Mouse (Mus musculus): Measurements from ENCODE around the gene Cln5. TPM values are rescaled to one million over a fixed set of nuclear protein-coding genes. Genes with fewer than 3 reads are reported as not detected.

The Cln5 gene
- polyA plus RNA-seq, 1 experiment: 26.1 TPM

DNA sequence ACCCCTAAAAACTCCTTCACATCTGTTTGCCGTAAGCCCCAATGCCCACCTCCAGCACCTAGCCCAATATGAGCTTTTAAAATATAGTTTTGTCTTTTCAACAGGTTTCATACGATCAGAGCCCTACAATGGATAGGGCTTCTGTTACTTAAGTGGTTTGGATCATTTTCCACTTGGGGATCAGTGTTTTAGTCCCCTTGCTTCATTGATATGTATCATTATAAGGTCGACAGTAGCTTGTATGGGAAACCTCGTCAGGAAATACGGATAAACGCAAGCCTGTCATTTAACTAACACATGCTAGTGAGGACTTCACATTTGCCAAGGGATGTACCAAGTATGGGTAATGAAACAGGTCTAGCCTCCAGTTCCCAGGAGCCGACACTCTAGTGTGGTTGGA, 13.4 kb upstream of the Cln5 start:
- WGBS: 84% methylated on average over 7 of the region's 7 CpGs
- no peaks in the 10 kb centered on the region for H3K4me1 ChIP-seq (ENCODE audit: control insufficient read depth, insufficient read depth, low read length)
- no peak for DNase-seq
- TF ChIP-seq CTCF (IDR thresholded peaks at IDR 0.05; ENCODE audit: insufficient read depth, low read length) (no peak), POLR2A (IDR thresholded peaks at IDR 0.05; ENCODE audit: borderline replicate concordance, extremely low read depth, low read depth, low read length) (no peak)
- no peak overlapping the region for H3K4me3 ChIP-seq (replicated peaks; ENCODE audit: extremely low read depth, low read depth, low read length)

DNA sequence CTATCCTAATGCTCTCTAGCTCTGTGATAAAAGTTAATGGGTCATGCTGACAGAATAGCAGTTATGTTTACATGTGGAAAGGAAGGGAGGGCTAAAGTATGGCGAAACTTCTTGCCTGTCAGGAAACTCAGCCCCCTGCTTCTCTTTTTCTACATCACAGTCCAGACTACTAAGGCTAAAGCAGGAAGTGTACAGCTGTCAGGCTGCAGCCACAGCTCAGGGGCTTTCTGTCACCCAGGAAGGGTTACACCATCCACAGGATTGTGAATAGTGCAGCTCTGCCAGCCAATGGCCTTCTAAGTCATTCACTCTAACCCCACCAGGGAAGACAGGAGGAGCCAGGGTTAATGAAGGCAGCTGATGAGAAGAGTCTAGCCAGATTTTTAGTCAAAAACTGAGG, 11.0 kb upstream of the Cln5 start:
- no peak for DNase-seq
- no peak for TF ChIP-seq CTCF (IDR thresholded peaks at IDR 0.05; ENCODE audit: insufficient read depth, low read length)
- no peak for TF ChIP-seq POLR2A (IDR thresholded peaks at IDR 0.05; ENCODE audit: borderline replicate concordance, extremely low read depth, low read depth, low read length)
- 19% methylated on average over 1 of the region's 1 CpGs for WGBS

GRCm38 (mm10) chr14:103059495-103059894, 10.5 kb upstream of the Cln5 start:
- no peak for TF ChIP-seq CTCF (IDR thresholded peaks at IDR 0.05; ENCODE audit: insufficient read depth, low read length)
- TF ChIP-seq POLR2A (IDR thresholded peaks at IDR 0.05; ENCODE audit: borderline replicate concordance, extremely low read depth, low read depth, low read length): no peak
- H3K4me1 ChIP-seq (ENCODE audit: control insufficient read depth, insufficient read depth, low read length): no peaks in the 10 kb centered on the region
- 64% methylated on average over 10 of the region's 10 CpGs for WGBS
- H3K4me3 ChIP-seq (replicated peaks; ENCODE audit: extremely low read depth, low read depth, low read length): no peak overlapping the region
- DNase-seq: no peak

More for the DNA sequence above, 11.0 kb upstream of the Cln5 start:
- no peaks in the 10 kb centered on the region for H3K4me1 ChIP-seq (ENCODE audit: control insufficient read depth, insufficient read depth, low read length)
- H3K4me3 ChIP-seq (replicated peaks; ENCODE audit: extremely low read depth, low read depth, low read length): no peak overlapping the region

DNA sequence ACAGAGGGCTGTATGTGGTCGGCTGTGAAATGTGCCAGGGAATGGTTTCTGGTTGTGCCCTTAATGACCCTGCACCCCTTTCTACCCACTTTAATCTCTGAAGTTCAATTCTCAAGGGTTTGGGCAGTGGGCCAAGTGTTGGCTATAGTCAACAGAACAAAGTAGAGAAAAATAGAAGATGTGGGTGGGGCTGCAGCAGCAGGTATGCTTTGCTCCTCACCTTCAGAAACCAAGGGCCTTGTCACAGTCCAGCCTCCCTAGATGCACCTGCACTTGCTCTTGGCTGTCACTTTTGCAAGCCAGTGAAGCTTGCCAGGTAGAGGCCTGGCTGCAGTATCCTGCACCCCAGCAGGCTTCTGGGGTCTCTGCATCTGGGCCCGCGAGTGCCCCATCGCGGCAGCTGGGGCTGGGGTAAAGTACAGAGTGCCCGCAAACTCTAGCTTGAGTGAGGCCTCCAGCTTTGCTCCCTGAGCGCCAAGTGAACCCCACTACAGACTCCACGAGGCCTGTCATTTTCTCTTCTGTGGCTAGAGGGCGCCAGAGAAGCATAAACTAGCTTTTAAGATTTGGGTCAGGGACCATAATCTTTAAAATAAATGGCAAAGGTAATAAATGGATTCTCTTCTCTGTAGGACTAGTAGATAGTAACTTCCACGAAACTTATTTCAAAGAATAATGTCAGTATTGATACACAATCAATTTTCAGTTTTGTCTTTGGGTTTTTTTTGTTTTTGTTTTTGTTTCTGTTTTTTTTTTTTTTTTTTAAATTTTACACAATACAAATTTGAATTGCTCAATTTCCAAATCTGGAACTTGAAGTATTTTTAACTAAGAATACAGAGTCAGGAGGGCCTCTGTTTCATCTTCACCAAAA, 4.5 kb upstream of the Cln5 start:
- DNase-seq: peak; percentile 75
- H3K4me3 ChIP-seq (replicated peaks; ENCODE audit: extremely low read depth, low read depth, low read length): no peak overlapping the region
- no peak for TF ChIP-seq POLR2A (IDR thresholded peaks at IDR 0.05; ENCODE audit: borderline replicate concordance, extremely low read depth, low read depth, low read length)
- TF ChIP-seq CTCF (IDR thresholded peaks at IDR 0.05; ENCODE audit: insufficient read depth, low read length): peak; percentile 59
- 9% methylated on average over 10 of the region's 10 CpGs for WGBS
- H3K4me1 ChIP-seq (ENCODE audit: control insufficient read depth, insufficient read depth, low read length): peaks cover 3% of the 10 kb centered on the region

- H3K4me3 ChIP-seq (replicated peaks; ENCODE audit: extremely low read depth, low read depth, low read length): peak overlapping the region; percentile 85
- TF ChIP-seq POLR2A (IDR thresholded peaks at IDR 0.05; ENCODE audit: borderline replicate concordance, extremely low read depth, low read depth, low read length): no peak
- no peak for TF ChIP-seq CTCF (IDR thresholded peaks at IDR 0.05; ENCODE audit: insufficient read depth, low read length)
- no peak for DNase-seq
- 13% methylated on average over 12 of the region's 12 CpGs for WGBS
- H3K4me1 ChIP-seq (ENCODE audit: control insufficient read depth, insufficient read depth, low read length): peaks cover 3% of the 10 kb centered on the region
Observed at GRCm38 (mm10) chr14:103069465-103069863, 552 bp upstream of the Cln5 start.

DNA sequence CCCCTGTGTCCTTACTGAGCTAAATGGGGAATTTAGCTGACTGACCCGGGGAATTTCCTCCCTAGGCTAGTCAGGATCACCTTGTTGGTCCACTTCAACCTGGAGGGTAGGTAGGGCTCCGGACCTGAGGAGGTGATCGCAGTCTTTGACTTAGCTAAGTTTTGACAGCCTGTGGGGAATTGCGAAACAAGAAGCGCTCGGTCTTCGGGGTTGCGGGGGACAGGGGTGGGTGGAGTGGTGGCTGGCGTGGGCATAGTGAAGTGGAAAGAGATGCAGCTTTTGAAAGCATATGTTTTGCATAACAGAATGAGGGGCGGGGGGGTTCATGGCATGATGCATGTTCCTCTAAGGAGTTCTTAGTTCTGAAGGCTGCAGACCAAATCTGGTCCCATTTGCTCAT, 774 bp downstream of the Cln5 start:
- 3% methylated on average over 10 of the region's 10 CpGs for WGBS
- H3K4me1 ChIP-seq (ENCODE audit: control insufficient read depth, insufficient read depth, low read length): peaks cover 3% of the 10 kb centered on the region
- DNase-seq: no peak
- TF ChIP-seq POLR2A (IDR thresholded peaks at IDR 0.05; ENCODE audit: borderline replicate concordance, extremely low read depth, low read depth, low read length) (no peak), CTCF (IDR thresholded peaks at IDR 0.05; ENCODE audit: insufficient read depth, low read length) (no peak)
- H3K4me3 ChIP-seq (replicated peaks; ENCODE audit: extremely low read depth, low read depth, low read length): peak overlapping the region; percentile 77

DNA sequence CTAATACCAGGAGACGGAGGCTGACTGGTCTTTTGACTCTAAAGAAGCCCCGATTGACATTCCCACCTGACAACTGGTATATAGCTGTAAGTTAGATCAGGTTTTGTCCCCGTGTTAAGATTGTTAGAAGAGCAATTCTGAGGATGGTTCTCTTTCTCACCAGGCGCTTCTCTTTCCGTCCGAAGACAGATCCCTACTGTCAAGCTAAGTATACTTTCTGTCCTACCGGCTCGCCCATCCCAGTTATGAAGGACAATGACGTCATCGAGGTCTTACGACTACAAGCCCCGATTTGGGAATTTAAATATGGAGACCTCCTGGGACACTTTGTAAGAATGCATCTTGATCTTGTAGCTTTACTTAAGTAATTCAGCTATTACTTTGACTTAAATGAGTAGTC, 1.5 kb downstream of the Cln5 start:
- no peak for DNase-seq
- Histone ChIP-seq H3K4me1 (ENCODE audit: control insufficient read depth, insufficient read depth, low read length) (peaks cover 3% of the 10 kb centered on the region), H3K4me3 (replicated peaks; ENCODE audit: extremely low read depth, low read depth, low read length) (no peak overlapping the region)
- WGBS: 89% methylated on average over 12 of the region's 12 CpGs
- TF ChIP-seq POLR2A (IDR thresholded peaks at IDR 0.05; ENCODE audit: borderline replicate concordance, extremely low read depth, low read depth, low read length): no peak
- TF ChIP-seq CTCF (IDR thresholded peaks at IDR 0.05; ENCODE audit: insufficient read depth, low read length): no peak

DNA sequence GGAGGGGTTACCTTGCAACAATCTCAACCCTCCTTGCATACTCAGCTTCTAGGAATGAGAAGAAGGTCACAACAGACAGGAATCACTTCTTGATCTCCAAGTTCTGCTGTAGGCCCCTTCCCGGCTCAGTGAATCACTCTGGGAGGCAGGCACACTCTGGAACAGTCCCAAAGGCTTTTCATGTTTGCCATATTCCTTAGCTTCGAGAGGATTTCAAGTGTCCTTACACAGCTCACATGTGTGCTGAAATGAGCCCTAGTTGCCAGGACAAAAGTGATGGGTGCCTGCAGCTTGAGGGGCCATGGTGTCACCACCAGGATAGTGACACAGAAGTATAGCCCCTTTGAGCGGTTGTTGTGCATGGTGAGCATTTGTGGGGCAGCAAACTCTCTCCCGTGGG, 2.7 kb downstream of the Cln5 start:
- Histone ChIP-seq H3K4me3 (replicated peaks; ENCODE audit: extremely low read depth, low read depth, low read length) (no peak overlapping the region), H3K4me1 (ENCODE audit: control insufficient read depth, insufficient read depth, low read length) (peaks cover 3% of the 10 kb centered on the region)
- no peak for TF ChIP-seq POLR2A (IDR thresholded peaks at IDR 0.05; ENCODE audit: borderline replicate concordance, extremely low read depth, low read depth, low read length)
- no peak for TF ChIP-seq CTCF (IDR thresholded peaks at IDR 0.05; ENCODE audit: insufficient read depth, low read length)
- WGBS: 67% methylated on average over 4 of the region's 4 CpGs
- no peak for DNase-seq

DNA sequence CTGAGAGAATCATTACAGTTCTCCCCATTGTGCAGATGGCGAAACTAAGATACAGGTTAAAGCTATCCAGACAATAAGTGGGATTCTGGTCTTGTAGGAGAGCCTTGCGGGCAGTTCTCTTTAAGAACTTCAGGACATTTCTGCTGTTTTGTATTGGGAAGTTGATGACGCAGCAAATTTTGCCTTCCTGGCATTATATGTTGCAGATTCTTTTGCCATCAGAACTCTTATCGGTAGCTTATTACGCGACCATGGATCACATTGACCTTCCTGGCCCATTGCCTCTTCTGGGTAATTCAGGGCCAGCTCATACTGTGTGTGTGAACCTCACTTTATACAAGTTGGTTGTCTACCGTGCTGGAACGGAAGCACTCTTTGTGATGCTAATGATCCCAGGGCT, 3.8 kb downstream of the Cln5 start:
- no peak for DNase-seq
- Histone ChIP-seq H3K4me1 (ENCODE audit: control insufficient read depth, insufficient read depth, low read length) (peaks cover 3% of the 10 kb centered on the region), H3K4me3 (replicated peaks; ENCODE audit: extremely low read depth, low read depth, low read length) (no peak overlapping the region)
- TF ChIP-seq CTCF (IDR thresholded peaks at IDR 0.05; ENCODE audit: insufficient read depth, low read length) (no peak), POLR2A (IDR thresholded peaks at IDR 0.05; ENCODE audit: borderline replicate concordance, extremely low read depth, low read depth, low read length) (no peak)
- WGBS: 96% methylated on average over 8 of the region's 8 CpGs

DNA sequence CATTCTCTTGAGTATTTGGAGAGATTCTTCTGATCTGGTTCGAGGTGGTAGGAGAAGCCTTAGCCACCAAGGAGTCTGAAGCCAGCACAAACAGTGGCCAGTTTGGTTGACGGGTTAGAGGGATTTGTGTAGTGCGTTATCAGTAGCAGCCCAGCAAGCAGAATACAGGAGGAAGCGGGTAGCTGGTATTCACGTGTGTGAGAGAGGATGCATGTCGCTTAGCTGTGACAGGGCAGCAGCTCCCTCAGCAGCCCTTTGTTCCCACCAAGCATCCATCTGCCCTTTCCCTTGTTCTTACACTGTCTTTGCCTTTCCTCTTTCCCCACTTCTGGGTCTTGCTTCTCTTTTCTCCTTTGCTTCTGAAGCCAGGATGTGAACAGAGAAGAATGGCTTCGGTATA, 5.2 kb downstream of the Cln5 start:
- Histone ChIP-seq H3K4me1 (ENCODE audit: control insufficient read depth, insufficient read depth, low read length) (no peaks in the 10 kb centered on the region; the same call in 1 of the 2 replicates), H3K4me3 (replicated peaks; ENCODE audit: extremely low read depth, low read depth, low read length) (no peak overlapping the region)
- TF ChIP-seq CTCF (IDR thresholded peaks at IDR 0.05; ENCODE audit: insufficient read depth, low read length) (no peak), POLR2A (IDR thresholded peaks at IDR 0.05; ENCODE audit: borderline replicate concordance, extremely low read depth, low read depth, low read length) (no peak)
- DNase-seq: no peak
- 87% methylated on average over 7 of the region's 7 CpGs for WGBS

Measured in lung, adult 2 months (tissue).